Mouse (Mus musculus): ENCODE results near the gene Rpusd3. TPM values are rescaled to one million over a fixed set of nuclear protein-coding genes. Genes with fewer than 3 reads are reported as not detected.

Gene Rpusd3
- total and polyA plus RNA-seq, 3 experiments = 24.8 to 34.1 TPM; not detected in 1

DNA sequence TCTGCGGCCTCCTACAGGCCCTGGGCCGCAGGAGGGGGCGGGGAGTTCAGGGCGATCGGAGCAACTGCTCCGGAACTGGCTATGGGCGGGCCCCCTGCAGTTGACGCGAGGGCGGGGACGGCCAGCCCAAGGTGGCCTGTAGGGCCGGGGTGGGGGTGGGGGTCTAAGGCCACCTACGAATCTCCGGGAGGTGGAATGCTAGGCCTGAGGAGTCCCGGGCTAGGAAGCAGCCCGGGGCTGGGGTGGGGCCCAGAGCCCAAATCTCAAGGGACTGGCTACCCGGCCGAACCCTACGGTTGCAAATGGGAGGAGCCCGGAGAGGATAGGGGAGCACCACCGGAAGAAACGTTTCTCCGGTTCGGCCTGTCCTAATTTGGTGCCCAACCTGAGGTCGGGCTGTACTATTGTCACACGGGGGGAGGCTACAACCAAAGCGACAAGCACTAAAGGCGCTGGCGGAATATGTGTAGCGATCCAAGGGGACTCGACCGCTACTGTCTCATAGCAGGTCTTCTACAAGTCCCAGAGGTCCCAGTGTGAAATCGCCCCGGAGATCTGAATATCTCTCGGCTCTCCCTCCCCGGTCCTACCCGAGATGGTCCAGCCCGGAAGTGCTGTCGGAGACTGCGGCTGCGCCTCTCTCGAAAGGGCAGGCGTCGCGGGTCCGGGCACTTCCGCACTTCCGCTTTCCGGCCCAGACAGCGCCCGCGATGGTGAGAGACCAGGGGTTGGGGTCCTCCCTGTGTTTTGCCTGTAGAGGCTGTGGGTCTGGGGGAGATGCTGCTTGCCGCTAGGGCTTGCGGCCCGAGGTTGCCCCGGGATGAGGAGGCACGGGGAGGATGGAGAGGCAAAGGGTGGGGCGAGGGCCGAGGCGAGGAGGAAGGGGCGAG is 41.4 kb downstream of the Rpusd3 start, which contains the start of the genes Tada3 and Arpc4 (continued):
- TF ChIP-seq NRF1 (IDR thresholded peaks at IDR 0.05; ENCODE audit: insufficient read depth, low read depth, low read length, poor library complexity, severe bottlenecking) (peak; percentile 78), MYB (IDR thresholded peaks at IDR 0.05; ENCODE audit: low read depth, low read length) (0 out of 2 replicates have a peak, but pooled peaks have one; percentile 39), USF2 (IDR thresholded peaks at IDR 0.05; ENCODE audit: borderline replicate concordance in 1 of 2, insufficient read depth in 1 of 2, low read depth in 1 of 2, low read length in 2 of 2) (no peak), CTCF (IDR thresholded peaks at IDR 0.05 in 2 of 3, conservative IDR thresholded peaks at IDR 0.05 in 1 of 3; ENCODE audit: control insufficient read depth in 1 of 3, insufficient read depth in 1 of 3, low read depth in 2 of 3, low read length in 3 of 3, poor library complexity in 1 of 3, severe bottlenecking in 1 of 3) (no peak)

DNA sequence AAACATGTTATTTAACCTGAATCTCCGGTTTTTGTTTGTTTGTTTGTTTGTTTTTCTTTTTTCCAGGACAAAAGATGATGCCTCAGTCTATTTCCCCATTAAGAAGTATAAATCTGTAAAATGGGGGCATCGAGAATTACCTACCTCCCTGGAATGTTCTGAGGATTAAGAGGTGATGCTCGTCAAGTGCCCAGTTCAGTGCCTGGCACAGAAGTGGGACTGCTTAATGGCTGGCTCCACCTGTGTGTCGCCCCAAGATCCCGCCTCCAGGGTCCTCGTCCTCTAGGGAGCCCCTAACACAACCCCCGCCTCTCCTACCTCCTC is 42.0 kb downstream of the Rpusd3 start:
- Histone ChIP-seq H3K36me3 (ENCODE audit: control insufficient read depth in 1 of 2, insufficient read depth in 2 of 2, low read length in 2 of 2) (peaks cover 7 to 20% of the 10 kb centered on the region in 2 experiments), H3K4me3 (ENCODE audit: control insufficient read depth in 1 of 2, insufficient read depth in 1 of 2, low read depth in 2 of 2, low read length in 2 of 2) (peak overlapping the region; percentile 82 to 95), H3K4me1 (ENCODE audit: control insufficient read depth in 1 of 2, insufficient read depth in 2 of 2, low read length in 2 of 2) (peaks cover 0 to 12% of the 10 kb centered on the region in 2 experiments; a peak in 2 of 4 replicates), H3K27me3 (ENCODE audit: control insufficient read depth in 1 of 2, insufficient read depth in 2 of 2, low read length in 2 of 2) (no peaks in the 10 kb centered on the region), H3K27ac (ENCODE audit: control insufficient read depth, low read depth, low read length) (peak overlapping the region; percentile 42), H3K9me3 (replicated peaks; ENCODE audit: insufficient read depth, low read length) (no peaks in the 10 kb centered on the region), H3K9ac (ENCODE audit: control insufficient read depth, low read depth, low read length, poor library complexity, severe bottlenecking) (peak overlapping the region; percentile 92), H3K79me2 (ENCODE audit: control insufficient read depth, insufficient read depth, low read length, poor library complexity) (peaks cover 33% of the 10 kb centered on the region)
- no peak for TF ChIP-seq EP300 (IDR thresholded peaks at IDR 0.05; ENCODE audit: low read depth in 1 of 2, low read length in 2 of 2)
- TF ChIP-seq POLR2AphosphoS2 (IDR thresholded peaks at IDR 0.05; ENCODE audit: low read length) = no peak
- TF ChIP-seq SMC3 (IDR thresholded peaks at IDR 0.05; ENCODE audit: low read depth, low read length) = no peak
- no peak for TF ChIP-seq CHD1 (IDR thresholded peaks at IDR 0.05; ENCODE audit: low read depth, low read length)
- TF ChIP-seq GATA1 (IDR thresholded peaks at IDR 0.05; ENCODE audit: low read depth, low read length) = no peak
- TF ChIP-seq ETS1 (IDR thresholded peaks at IDR 0.05; ENCODE audit: low read depth, low read length) = no peak; the same call in 1 of the 2 replicates
- no peak for TF ChIP-seq KAT2A (conservative IDR thresholded peaks at IDR 0.05; ENCODE audit: low read depth, low read length)
- peak; percentile 82 for TF ChIP-seq TBP (IDR thresholded peaks at IDR 0.05; ENCODE audit: low read depth, low read length)
- TF ChIP-seq USF2 (IDR thresholded peaks at IDR 0.05; ENCODE audit: borderline replicate concordance in 1 of 2, insufficient read depth in 1 of 2, low read depth in 1 of 2, low read length in 2 of 2) = no peak
- no peak for TF ChIP-seq SIN3A (IDR thresholded peaks at IDR 0.05; ENCODE audit: low read length)
- no peak for TF ChIP-seq GABPA (IDR thresholded peaks at IDR 0.05; ENCODE audit: low read depth, low read length)
- no peak for TF ChIP-seq MAZ (IDR thresholded peaks at IDR 0.05; ENCODE audit: low read depth, low read length)
- no peak for TF ChIP-seq BHLHE40 (IDR thresholded peaks at IDR 0.05; ENCODE audit: borderline replicate concordance, low read depth, low read length)
- no peak for TF ChIP-seq MAFK (IDR thresholded peaks at IDR 0.05; ENCODE audit: borderline replicate concordance, low read depth, low read length)
- no peak for TF ChIP-seq ZC3H11A (IDR thresholded peaks at IDR 0.05; ENCODE audit: low read depth, low read length)
- peak in 1 of 2 experiments; percentile 81; a peak in 2 of 4 replicates for TF ChIP-seq POLR2A (IDR thresholded peaks at IDR 0.05; ENCODE audit: control insufficient read depth in 1 of 2, insufficient read depth in 1 of 2, low read depth in 1 of 2, low read length in 2 of 2, poor library complexity in 1 of 2)
- TF ChIP-seq UBTF (IDR thresholded peaks at IDR 0.05; ENCODE audit: borderline replicate concordance, insufficient read depth, low read depth, low read length) = no peak
- TF ChIP-seq NELFE (IDR thresholded peaks at IDR 0.05; ENCODE audit: low read depth, low read length) = peak; percentile 58
- TF ChIP-seq USF1 (IDR thresholded peaks at IDR 0.05; ENCODE audit: low read depth, low read length) = no peak
- no peak for DNase-seq (ENCODE audit: low read depth, low spot score)

All from MEL (cell line).